Mouse (Mus musculus) urinary bladder, postnatal 4 days (tissue): ENCODE measurements around the gene Pdzd2.
A peak's percentile ranks its signal among the peaks of the same experiment; 100 is the strongest.

ENCODE experiments used
- DNase-seq, 2 experiments: peaks; one replicate each; pipeline ENCODE4 v3.0.0; 2021 to 2022; ENCODE audit warnings: low spot score in 2 of 2

The Pdzd2 gene

GRCm38 (mm10) chr15:12481261-12481660 is 258.5 kb downstream of the Pdzd2 start:
- no peak for DNase-seq

- DNase-seq: no peak
Observed at GRCm38 (mm10) chr15:12480369-12480768, 259.4 kb downstream of the Pdzd2 start.

- no peak for DNase-seq
Observed at GRCm38 (mm10) chr15:12479326-12479725, 260.4 kb downstream of the Pdzd2 start.

- DNase-seq: no peak
Observed at GRCm38 (mm10) chr15:12473596-12473995, 266.1 kb downstream of the Pdzd2 start.

- DNase-seq: no peak
Observed at GRCm38 (mm10) chr15:12472646-12473045, 267.1 kb downstream of the Pdzd2 start.

- DNase-seq: no peak
Observed at GRCm38 (mm10) chr15:12470900-12471838, 268.6 kb downstream of the Pdzd2 start.

GRCm38 (mm10) chr15:12468625-12469024 is 271.1 kb downstream of the Pdzd2 start:
- DNase-seq: no peak

- DNase-seq: no peak
Observed at GRCm38 (mm10) chr15:12465748-12466147, 274.0 kb downstream of the Pdzd2 start.

- no peak for DNase-seq
Observed at GRCm38 (mm10) chr15:12456808-12457207, 282.9 kb downstream of the Pdzd2 start.

GRCm38 (mm10) chr15:12453343-12453742 is 286.4 kb downstream of the Pdzd2 start:
- no peak for DNase-seq

- DNase-seq: no peak
Observed at GRCm38 (mm10) chr15:12452141-12452995, 287.4 kb downstream of the Pdzd2 start.

- DNase-seq: no peak
Observed at GRCm38 (mm10) chr15:12451448-12451847, 288.3 kb downstream of the Pdzd2 start.

GRCm38 (mm10) chr15:12450790-12451189 is 288.9 kb downstream of the Pdzd2 start:
- DNase-seq: no peak

- no peak for DNase-seq
Observed at GRCm38 (mm10) chr15:12449321-12449720, 290.4 kb downstream of the Pdzd2 start.

GRCm38 (mm10) chr15:12447021-12447434 is 292.7 kb downstream of the Pdzd2 start:
- DNase-seq: no peak

GRCm38 (mm10) chr15:12444551-12444950 is 295.2 kb downstream of the Pdzd2 start:
- no peak for DNase-seq

GRCm38 (mm10) chr15:12439351-12439751 is 300.4 kb downstream of the Pdzd2 start:
- no peak for DNase-seq

- no peak for DNase-seq
Observed at GRCm38 (mm10) chr15:12438691-12439090, 301.0 kb downstream of the Pdzd2 start.

- DNase-seq: no peak
Observed at GRCm38 (mm10) chr15:12438081-12438480, 301.6 kb downstream of the Pdzd2 start.

- no peak for DNase-seq
Observed at GRCm38 (mm10) chr15:12435910-12436309, 303.8 kb downstream of the Pdzd2 start.

- DNase-seq: peak in 1 of 2 experiments; percentile 55
Observed at GRCm38 (mm10) chr15:12433893-12434599, 305.7 kb downstream of the Pdzd2 start.

- no peak for DNase-seq
Observed at GRCm38 (mm10) chr15:12432879-12433278, 306.8 kb downstream of the Pdzd2 start.
